Mouse (Mus musculus): Measurements from ENCODE around the gene Ctc1. TPM values are rescaled to one million over a fixed set of nuclear protein-coding genes. Genes with fewer than 3 reads are reported as not detected.

The Ctc1 gene
- polyA plus RNA-seq, 1 experiment from 2014 or later, result 63.6 TPM

DNA sequence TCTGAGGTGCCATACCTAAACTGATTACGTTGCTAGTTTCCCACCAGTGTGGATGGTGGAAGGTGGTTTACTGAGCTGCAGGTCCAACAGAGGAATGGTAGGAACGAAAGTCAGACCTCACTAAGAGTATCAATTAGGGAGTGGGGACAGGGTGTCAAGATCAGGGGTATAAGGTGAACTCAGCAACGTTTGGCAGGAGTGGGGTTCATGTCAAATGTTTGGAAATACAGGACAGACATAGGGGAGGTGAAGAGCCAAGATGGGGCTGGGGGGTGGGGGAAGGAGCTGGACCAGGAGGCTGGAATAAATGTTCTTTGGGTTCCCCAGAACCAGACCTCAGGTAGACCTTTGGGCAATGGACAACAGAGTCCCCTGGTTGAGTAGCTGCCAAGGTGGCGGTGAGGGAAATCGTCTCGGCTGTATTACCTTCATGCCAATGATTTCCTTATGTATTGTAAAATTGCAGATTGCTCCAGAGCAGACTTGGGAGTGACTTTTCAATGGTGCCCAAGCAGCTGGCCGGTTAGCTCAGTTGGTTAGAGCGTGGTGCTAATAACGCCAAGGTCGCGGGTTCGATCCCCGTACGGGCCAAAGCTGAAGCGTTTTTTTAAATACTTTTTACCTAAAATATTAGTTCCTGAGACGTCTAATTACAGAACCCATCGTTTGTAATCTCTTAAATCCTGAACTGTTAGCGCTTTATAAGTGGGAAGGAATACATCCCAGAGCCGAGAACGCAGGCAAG, 20.9 kb downstream of the Ctc1 start:
- Histone ChIP-seq H3K4me1 (ENCODE audit: insufficient read depth) (peaks cover 5% of the 10 kb centered on the region), H3K4me3 (ENCODE audit: low read depth, low read length) (peak overlapping the region; percentile 69), H3K27ac (ENCODE audit: low read depth) (peak overlapping the region; percentile 80), H3K27me3 (ENCODE audit: insufficient read depth, low read length) (no peaks in the 10 kb centered on the region), H3K9me3 (ENCODE audit: low read depth, low read length) (no peaks in the 10 kb centered on the region), H3K4me2 (peak overlapping the region; percentile 70), H3K9ac (peak overlapping the region; percentile 73), H3K36me3 (ENCODE audit: insufficient read depth) (peaks cover 37% of the 10 kb centered on the region)
- ATAC-seq (ENCODE audit: insufficient read depth) (no peak), DNase-seq (peak; percentile 96)
- WGBS, result 7% methylated on average over 20 of the region's 20 CpGs
- TF ChIP-seq CTCF (IDR thresholded peaks at IDR 0.05; ENCODE audit: low read depth), result no peak

DNA sequence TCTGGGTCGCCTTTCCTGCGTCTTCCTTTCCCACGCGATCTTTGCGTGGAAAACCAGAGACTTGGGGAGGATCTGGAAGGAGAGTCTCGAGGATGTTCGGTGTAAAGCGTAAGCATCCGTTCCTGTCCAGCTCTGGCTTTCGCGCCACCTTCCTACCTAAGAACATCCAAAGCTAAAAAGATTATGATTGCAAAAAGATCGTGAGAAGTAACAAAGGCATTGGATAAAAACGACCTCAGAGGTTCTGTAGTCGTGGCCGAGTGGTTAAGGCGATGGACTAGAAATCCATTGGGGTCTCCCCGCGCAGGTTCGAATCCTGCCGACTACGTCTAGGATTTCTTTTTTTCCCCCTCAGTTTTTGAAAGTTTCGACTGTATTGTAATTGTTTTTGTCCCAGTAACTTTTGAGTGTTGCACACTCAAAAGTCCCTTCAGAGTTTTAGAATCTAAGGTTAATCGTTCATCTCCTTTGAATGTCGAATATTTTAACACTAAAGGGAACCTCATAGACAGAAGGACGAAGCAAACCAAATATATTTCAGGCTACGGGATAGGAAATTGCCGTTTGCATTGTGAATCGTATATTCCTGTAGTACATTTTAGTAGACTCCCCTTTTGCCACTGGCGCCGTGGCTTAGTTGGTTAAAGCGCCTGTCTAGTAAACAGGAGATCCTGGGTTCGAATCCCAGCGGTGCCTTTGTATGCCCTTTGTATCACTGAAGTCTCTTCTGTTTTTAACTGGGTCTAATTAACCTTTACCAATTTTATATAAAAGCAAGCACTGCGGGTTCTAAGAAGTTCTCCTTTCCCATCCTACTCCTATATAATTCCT, 21.7 kb downstream of the Ctc1 start:
- peak overlapping the region; percentile 70 for H3K4me2 ChIP-seq
- H3K9me3 ChIP-seq (ENCODE audit: low read depth, low read length), result no peaks in the 10 kb centered on the region
- 1% methylated on average over 34 of the region's 34 CpGs for WGBS
- no peak for TF ChIP-seq CTCF (IDR thresholded peaks at IDR 0.05; ENCODE audit: low read depth)
- peaks cover 5% of the 10 kb centered on the region for H3K4me1 ChIP-seq (ENCODE audit: insufficient read depth)
- H3K9ac ChIP-seq, result peak overlapping the region; percentile 73
- H3K27ac ChIP-seq (ENCODE audit: low read depth), result peak overlapping the region; percentile 80
- no peaks in the 10 kb centered on the region for H3K27me3 ChIP-seq (ENCODE audit: insufficient read depth, low read length)
- DNase-seq (peak; percentile 97), ATAC-seq (ENCODE audit: insufficient read depth) (peak; percentile 45)
- peak overlapping the region; percentile 69 for H3K4me3 ChIP-seq (ENCODE audit: low read depth, low read length)
- peaks cover 29% of the 10 kb centered on the region for H3K36me3 ChIP-seq (ENCODE audit: insufficient read depth)

DNA sequence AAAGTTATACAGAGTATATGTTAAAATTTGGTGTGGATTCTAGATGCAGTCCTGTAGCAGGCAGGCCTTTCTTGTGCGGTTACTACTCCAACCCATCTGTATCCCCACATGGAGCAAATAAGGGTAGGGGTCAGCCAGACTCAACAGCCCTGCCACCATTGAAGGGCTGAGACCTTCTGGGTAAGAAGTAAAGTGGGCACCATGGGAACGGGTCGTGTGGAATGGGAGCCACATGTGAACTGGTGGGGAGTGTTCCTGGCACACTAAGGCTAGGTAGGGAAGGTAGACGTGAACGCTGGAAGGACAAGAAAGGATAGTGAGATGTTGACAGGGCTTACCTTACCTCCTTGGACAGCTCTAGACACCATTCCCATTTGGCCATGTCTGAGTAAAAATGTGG, 22.5 kb downstream of the Ctc1 start:
- no peak for TF ChIP-seq CTCF (IDR thresholded peaks at IDR 0.05; ENCODE audit: low read depth)
- WGBS, result 69% methylated on average over 5 of the region's 5 CpGs
- no peak for DNase-seq
- Histone ChIP-seq H3K4me1 (ENCODE audit: insufficient read depth) (peaks cover 5% of the 10 kb centered on the region), H3K9ac (no peak overlapping the region), H3K4me2 (peak overlapping the region; percentile 70), H3K36me3 (ENCODE audit: insufficient read depth) (peaks cover 21% of the 10 kb centered on the region), H3K27me3 (ENCODE audit: insufficient read depth, low read length) (no peaks in the 10 kb centered on the region), H3K27ac (ENCODE audit: low read depth) (no peak overlapping the region), H3K4me3 (ENCODE audit: low read depth, low read length) (peak overlapping the region; percentile 69), H3K9me3 (ENCODE audit: low read depth, low read length) (no peaks in the 10 kb centered on the region)
- no peak for ATAC-seq (ENCODE audit: insufficient read depth)

DNA sequence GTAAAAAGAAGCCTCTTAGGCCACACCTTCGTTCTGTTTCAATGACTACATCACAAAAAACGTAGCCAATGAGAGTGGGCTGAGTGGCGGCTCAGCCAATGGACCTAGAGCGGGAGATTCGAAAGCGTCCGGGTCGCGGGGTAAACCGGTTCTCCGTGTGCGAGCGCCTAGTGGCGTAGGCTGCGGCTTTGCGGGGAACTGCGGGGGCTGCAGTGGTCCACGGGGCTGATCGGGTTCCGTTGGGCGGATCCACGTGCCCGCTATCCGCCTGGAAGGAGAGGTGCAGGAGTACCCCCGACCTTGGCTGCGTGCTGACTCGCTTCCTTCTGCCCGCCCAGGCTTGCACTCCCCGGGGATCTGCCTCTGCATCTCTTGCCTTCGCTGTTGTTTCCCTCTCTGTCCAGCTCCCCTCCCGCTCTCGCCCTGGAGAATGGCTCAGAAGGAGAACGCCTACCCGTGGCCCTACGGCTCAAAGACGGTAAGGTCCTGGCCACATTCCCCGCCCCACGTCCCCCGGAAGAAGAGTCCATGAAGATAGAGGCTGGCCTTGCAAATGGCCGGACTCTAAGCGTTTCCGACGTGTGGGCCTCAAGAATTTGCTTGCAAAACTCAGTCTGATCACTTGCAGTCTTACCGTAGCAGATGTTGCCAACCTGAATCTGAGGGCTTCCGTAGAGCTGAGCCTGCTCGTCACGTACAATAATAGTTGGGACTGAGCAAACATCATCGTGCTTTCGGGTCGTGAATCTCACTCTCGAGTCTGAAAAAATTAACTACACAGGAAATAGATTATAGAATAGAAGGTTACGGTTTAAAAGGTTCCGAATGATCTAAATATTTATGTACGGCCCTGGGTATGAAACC, 30.1 kb downstream of the Ctc1 start, which contains the start of gene Aurkb:
Gene Aurkb (plus strand): TSS at position 117 of the 864 bp plus-strand sequence.
- ATAC-seq (ENCODE audit: insufficient read depth) (peak; percentile 73), DNase-seq (peak; percentile 98)
- H3K27ac ChIP-seq (ENCODE audit: low read depth), result peak within 1 kb of the TSS; percentile 98
- peak within 1 kb of the TSS; percentile 87 for H3K9ac ChIP-seq
- WGBS, result under 1% methylated on average over 54 of the region's 54 CpGs
- peak within 1 kb of the TSS; percentile 90 for H3K4me3 ChIP-seq (ENCODE audit: low read depth, low read length)
- no peak; the same call in none of the 2 replicates for TF ChIP-seq CTCF (IDR thresholded peaks at IDR 0.05; ENCODE audit: low read depth)
- H3K27me3 ChIP-seq (ENCODE audit: insufficient read depth, low read length), result no peaks in the 10 kb centered on the region
- peaks cover 35% of the 10 kb centered on the region for H3K36me3 ChIP-seq (ENCODE audit: insufficient read depth)
- H3K9me3 ChIP-seq (ENCODE audit: low read depth, low read length), result no peaks in the 10 kb centered on the region
- peak within 1 kb of the TSS; percentile 91 for H3K4me2 ChIP-seq
- peaks cover 13% of the 10 kb centered on the region for H3K4me1 ChIP-seq (ENCODE audit: insufficient read depth)

DNA sequence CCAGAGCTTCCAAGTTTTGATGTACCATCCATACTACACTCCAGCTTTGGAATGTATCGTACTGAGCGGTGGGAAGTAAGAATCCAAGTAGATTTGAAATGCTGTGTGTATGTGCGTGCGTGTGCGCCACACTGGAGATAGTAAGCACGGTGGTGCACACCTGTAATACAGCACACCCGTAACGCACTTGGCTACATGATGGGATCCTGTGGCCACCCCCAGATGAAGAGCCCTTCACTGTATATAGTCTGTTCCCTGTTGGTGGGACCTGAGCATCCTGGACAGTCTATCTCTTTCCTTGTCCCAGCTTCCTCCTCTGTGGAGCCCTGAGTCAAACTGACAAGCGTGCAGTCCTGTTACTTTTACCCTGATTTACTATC, 30.7 kb downstream of the Ctc1 start:
- peak overlapping the region; percentile 87 for H3K9ac ChIP-seq
- DNase-seq, result no peak
- H3K4me3 ChIP-seq (ENCODE audit: low read depth, low read length), result peak overlapping the region; percentile 90
- peak overlapping the region; percentile 91 for H3K4me2 ChIP-seq
- TF ChIP-seq CTCF (IDR thresholded peaks at IDR 0.05; ENCODE audit: low read depth), result no peak
- 6% methylated on average over 9 of the region's 9 CpGs for WGBS
- peaks cover 13% of the 10 kb centered on the region for H3K4me1 ChIP-seq (ENCODE audit: insufficient read depth)
- ATAC-seq (ENCODE audit: insufficient read depth), result no peak
- peaks cover 40% of the 10 kb centered on the region for H3K36me3 ChIP-seq (ENCODE audit: insufficient read depth)
- H3K27me3 ChIP-seq (ENCODE audit: insufficient read depth, low read length), result no peaks in the 10 kb centered on the region
- no peaks in the 10 kb centered on the region for H3K9me3 ChIP-seq (ENCODE audit: low read depth, low read length)
- H3K27ac ChIP-seq (ENCODE audit: low read depth), result peak overlapping the region; percentile 98

DNA sequence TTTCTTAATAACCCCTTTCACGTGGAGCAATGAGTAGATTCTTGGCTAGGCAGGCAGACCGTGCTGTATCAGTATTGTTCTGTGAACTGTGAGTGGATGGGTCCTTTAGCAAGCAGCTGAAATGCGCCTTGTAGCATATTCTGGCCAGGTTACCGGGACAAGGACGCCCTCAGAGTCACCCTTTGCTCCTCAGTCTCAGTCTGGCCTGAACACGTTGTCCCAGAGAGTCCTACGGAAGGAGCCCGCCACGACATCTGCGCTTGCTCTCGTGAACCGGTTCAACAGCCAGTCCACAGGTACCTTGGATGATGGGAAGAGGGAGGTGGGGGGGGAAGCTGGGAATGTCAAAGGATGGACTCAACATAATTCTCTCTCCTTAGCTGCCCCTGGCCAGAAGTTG, 31.9 kb downstream of the Ctc1 start:
- Histone ChIP-seq H3K4me1 (ENCODE audit: insufficient read depth) (peaks cover 13% of the 10 kb centered on the region), H3K27ac (ENCODE audit: low read depth) (no peak overlapping the region), H3K9me3 (ENCODE audit: low read depth, low read length) (no peaks in the 10 kb centered on the region), H3K36me3 (ENCODE audit: insufficient read depth) (peaks cover 48% of the 10 kb centered on the region), H3K4me2 (peak overlapping the region; percentile 91), H3K27me3 (ENCODE audit: insufficient read depth, low read length) (no peaks in the 10 kb centered on the region), H3K4me3 (ENCODE audit: low read depth, low read length) (peak overlapping the region; percentile 90), H3K9ac (peak overlapping the region; percentile 32; the same call in 1 of the 2 replicates)
- DNase-seq (no peak), ATAC-seq (ENCODE audit: insufficient read depth) (no peak)
- TF ChIP-seq CTCF (IDR thresholded peaks at IDR 0.05; ENCODE audit: low read depth), result no peak
- WGBS, result 88% methylated on average over 12 of the region's 12 CpGs
